23 mouse cellular contexts compared by ENCODE assay signal in the genomic region with DNA sequence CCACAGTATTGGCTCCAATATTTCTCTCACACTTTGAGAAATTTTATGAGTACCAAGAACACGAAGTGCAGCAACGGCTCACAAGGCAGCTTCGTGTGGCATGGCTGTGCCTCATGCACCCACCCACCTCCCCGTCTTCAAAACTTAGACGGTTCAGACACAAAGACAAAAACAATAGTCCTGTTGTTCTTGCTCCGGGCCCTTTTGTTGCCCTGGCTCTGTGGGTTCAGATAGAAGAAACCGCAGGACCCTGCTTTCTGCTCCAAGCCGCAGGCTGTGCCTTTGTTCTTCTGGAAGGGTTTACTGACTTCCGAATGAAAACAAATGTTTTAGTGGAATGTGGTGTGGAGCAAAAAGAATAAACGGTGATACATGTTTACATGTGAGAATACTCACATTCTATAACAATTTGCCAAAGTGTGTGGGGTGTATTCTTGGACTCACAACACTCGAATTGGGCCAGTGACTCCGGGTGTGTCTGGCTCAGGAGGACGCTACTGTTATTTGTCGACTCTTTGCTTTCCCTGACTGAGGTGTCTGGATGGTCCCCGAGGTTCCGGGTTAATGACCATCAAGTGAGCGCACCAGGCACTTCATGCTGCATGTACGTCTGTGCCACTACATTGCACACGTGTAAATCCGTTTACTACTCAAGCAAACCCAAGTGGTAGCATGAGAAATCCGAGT. TPM values are rescaled to one million over a fixed set of nuclear protein-coding genes. Genes with fewer than 3 reads are reported as not detected.
DNase-seq lines count a peak whose midpoint lies in the region; ATAC-seq lines count a peak whose summit lies in the region.
"Had no signal": no experiment of that assay in that cellular context is flagged by ENCODE, and none has a peak within 500 bp of the region (broad histone marks: within the 10 kb centered on the region; RNA-seq: fewer than 3 reads in every experiment).

No protein-coding gene starts in this region.

- no peak for ATAC-seq in embryonic facial prominence, embryonic 11.5 days (replicated peaks; ENCODE audit: insufficient number of reproducible peaks, low FRiP score, low TSS enrichment, low read depth)
- ATAC-seq in midbrain, embryonic 13.5 days = no peak
- no peak for ATAC-seq in kidney, embryonic 16.5 days (ENCODE audit: low FRiP score, low TSS enrichment)
- ATAC-seq in megakaryocyte-erythroid progenitor cell, adult 5-6 weeks (replicated peaks; ENCODE audit: low FRiP score, low TSS enrichment, poor library complexity, severe bottlenecking) = no peak
- ATAC-seq: intestine, embryonic 15.5 days; midbrain, embryonic 15.5 days had no signal

- H3K27ac ChIP-seq in embryonic facial prominence, embryonic 11.5 days (replicated peaks; ENCODE audit: low read depth, low read length) = no peak overlapping the region
- H3K27ac ChIP-seq in embryonic facial prominence, embryonic 10.5 days (replicated peaks) = no peak overlapping the region; the same call in 1 of the 2 replicates
- H3K27ac ChIP-seq in midbrain, embryonic 10.5 days (replicated peaks) = peak overlapping the region; percentile 58
- no peak overlapping the region for H3K27ac ChIP-seq in midbrain, embryonic 13.5 days
- H3K27ac ChIP-seq in kidney, embryonic 16.5 days (ENCODE audit: low read length) = no peak overlapping the region
- H3K27ac ChIP-seq: forebrain, embryonic 12.5 days; heart, embryonic 13.5 days; intestine, embryonic 15.5 days; limb, embryonic 13.5 days; liver, embryonic 14.5 days; macrophage; midbrain, embryonic 15.5 days had no signal

- peak; percentile 21 for DNase-seq in embryonic facial prominence, embryonic 11.5 days (ENCODE audit: low spot score)
- DNase-seq in embryonic facial prominence, embryonic 10.5 days (ENCODE audit: low spot score) = no peak
- peak; percentile 20 for DNase-seq in midbrain, embryonic 10.5 days (ENCODE audit: low spot score)
- peak; percentile 32 for DNase-seq in embryo, embryonic 9.5 days (ENCODE audit: extremely low spot score)
- peak; percentile 22 for DNase-seq in mesoderm, embryonic 11.5 days (ENCODE audit: low read depth, low spot score)
- DNase-seq: adrenal gland, adult 2 months; gastrocnemius, postnatal 10 days; heart, adult 18-20 months; kidney, adult 9 months; kidney, postnatal 4 days; right cerebral cortex, adult 18-20 months; thymus, postnatal 14 days had no signal

- H3K27me3 ChIP-seq in embryonic facial prominence, embryonic 11.5 days (ENCODE audit: control insufficient read depth, insufficient read depth, low read length) = no peaks in the 10 kb centered on the region
- H3K27me3 ChIP-seq in embryonic facial prominence, embryonic 10.5 days (replicated peaks; ENCODE audit: low read depth, poor library complexity, severe bottlenecking) = no peaks in the 10 kb centered on the region
- no peaks in the 10 kb centered on the region for H3K27me3 ChIP-seq in midbrain, embryonic 10.5 days (ENCODE audit: low read depth, poor library complexity, severe bottlenecking)
- no peaks in the 10 kb centered on the region for H3K27me3 ChIP-seq in midbrain, embryonic 13.5 days
- H3K27me3 ChIP-seq in kidney, embryonic 16.5 days (ENCODE audit: insufficient read depth, low read length) = no peaks in the 10 kb centered on the region
- H3K27me3 ChIP-seq: CH12.LX; heart, embryonic 13.5 days; intestine, embryonic 15.5 days; limb, embryonic 13.5 days; midbrain, embryonic 15.5 days had no signal

- no peak overlapping the region for H3K4me2 ChIP-seq in embryonic facial prominence, embryonic 11.5 days (ENCODE audit: low read depth, low read length)
- H3K4me2 ChIP-seq in midbrain, embryonic 13.5 days (replicated peaks) = no peak overlapping the region
- no peak overlapping the region for H3K4me2 ChIP-seq in kidney, embryonic 16.5 days (replicated peaks; ENCODE audit: low read depth, low read length)
- H3K4me2 ChIP-seq: forebrain, embryonic 12.5 days; heart, embryonic 13.5 days; intestine, embryonic 15.5 days; limb, embryonic 13.5 days; midbrain, embryonic 15.5 days had no signal

- H3K9ac ChIP-seq in embryonic facial prominence, embryonic 11.5 days (replicated peaks; ENCODE audit: low read length) = no peak overlapping the region
- no peak overlapping the region for H3K9ac ChIP-seq in midbrain, embryonic 13.5 days (replicated peaks)
- H3K9ac ChIP-seq in kidney, embryonic 16.5 days (replicated peaks; ENCODE audit: low read length) = no peak overlapping the region
- H3K9ac ChIP-seq: forebrain, embryonic 12.5 days; heart, embryonic 13.5 days; intestine, embryonic 15.5 days; limb, embryonic 13.5 days; liver, embryonic 14.5 days; midbrain, embryonic 15.5 days had no signal

- H3K9me3 ChIP-seq in embryonic facial prominence, embryonic 11.5 days (replicated peaks; ENCODE audit: control insufficient read depth, low read length) = no peaks in the 10 kb centered on the region
- no peaks in the 10 kb centered on the region for H3K9me3 ChIP-seq in embryonic facial prominence, embryonic 10.5 days
- H3K9me3 ChIP-seq in midbrain, embryonic 10.5 days (replicated peaks) = no peaks in the 10 kb centered on the region
- H3K9me3 ChIP-seq in midbrain, embryonic 13.5 days = no peaks in the 10 kb centered on the region
- no peaks in the 10 kb centered on the region for H3K9me3 ChIP-seq in kidney, embryonic 16.5 days (ENCODE audit: low read length)
- H3K9me3 ChIP-seq: forebrain, embryonic 12.5 days; heart, embryonic 13.5 days; intestine, embryonic 15.5 days; limb, embryonic 13.5 days; midbrain, embryonic 15.5 days had no signal

- 37% methylated on average over 21 of the region's 21 CpGs for WGBS in embryonic facial prominence, embryonic 11.5 days
- WGBS in embryonic facial prominence, embryonic 10.5 days = 43% methylated on average over 21 of the region's 21 CpGs
- 46% methylated on average over 21 of the region's 21 CpGs for WGBS in midbrain, embryonic 10.5 days
- 35% methylated on average over 21 of the region's 21 CpGs for WGBS in midbrain, embryonic 13.5 days
- 64% methylated on average over 21 of the region's 21 CpGs for WGBS in kidney, embryonic 16.5 days

- H3K4me3 ChIP-seq in embryonic facial prominence, embryonic 11.5 days (ENCODE audit: low read depth, low read length) = no peak overlapping the region
- H3K4me3 ChIP-seq in embryonic facial prominence, embryonic 10.5 days = no peak overlapping the region
- no peak overlapping the region for H3K4me3 ChIP-seq in midbrain, embryonic 10.5 days
- H3K4me3 ChIP-seq in midbrain, embryonic 13.5 days (replicated peaks) = no peak overlapping the region
- no peak overlapping the region for H3K4me3 ChIP-seq in kidney, embryonic 16.5 days (ENCODE audit: low read length)
- H3K4me3 ChIP-seq: forebrain, embryonic 12.5 days; heart, embryonic 13.5 days; intestine, embryonic 15.5 days; limb, embryonic 13.5 days; midbrain, embryonic 15.5 days had no signal

- H3K36me3 ChIP-seq in embryonic facial prominence, embryonic 11.5 days (replicated peaks; ENCODE audit: control insufficient read depth, insufficient read depth, low read depth, low read length) = no peaks in the 10 kb centered on the region
- H3K36me3 ChIP-seq in embryonic facial prominence, embryonic 10.5 days (replicated peaks) = no peaks in the 10 kb centered on the region
- H3K36me3 ChIP-seq in midbrain, embryonic 10.5 days = no peaks in the 10 kb centered on the region
- H3K36me3 ChIP-seq in midbrain, embryonic 13.5 days = no peaks in the 10 kb centered on the region
- no peaks in the 10 kb centered on the region for H3K36me3 ChIP-seq in kidney, embryonic 16.5 days (ENCODE audit: insufficient read depth, low read length)
- H3K36me3 ChIP-seq: forebrain, embryonic 12.5 days; heart, embryonic 13.5 days; intestine, embryonic 15.5 days; limb, embryonic 13.5 days; midbrain, embryonic 15.5 days had no signal

- no peaks in the 10 kb centered on the region for H3K4me1 ChIP-seq in embryonic facial prominence, embryonic 11.5 days (ENCODE audit: control insufficient read depth, insufficient read depth, low read length)
- peaks cover 22% of the 10 kb centered on the region for H3K4me1 ChIP-seq in embryonic facial prominence, embryonic 10.5 days
- H3K4me1 ChIP-seq in midbrain, embryonic 10.5 days = peaks cover 23% of the 10 kb centered on the region
- H3K4me1 ChIP-seq in midbrain, embryonic 13.5 days (replicated peaks) = 0 out of 2 replicates have a peak, but pooled peaks cover 2% of the 10 kb centered on the region
- H3K4me1 ChIP-seq in kidney, embryonic 16.5 days (ENCODE audit: insufficient read depth, low read length) = no peaks in the 10 kb centered on the region
- H3K4me1 ChIP-seq: midbrain, embryonic 15.5 days had no signal

RNA-seq across cellular contexts. Expression of a gene that starts 5.5 kb away (rescaled TPM):
- polyA plus RNA-seq in embryonic facial prominence, embryonic 11.5 days (2014; fragmentation: Nextera tagmentation; extraction: Ambion mirVana) = 0.14 and 0.32 TPM in 2 replicates
- polyA plus RNA-seq in embryonic facial prominence, embryonic 10.5 days (2016; fragmentation: Nextera tagmentation; extraction: Ambion mirVana) = 0.10 TPM in 1 of 2 replicates, not detected in the other
- not detected in 2 replicates for polyA plus RNA-seq in midbrain, embryonic 10.5 days (2016; fragmentation: Nextera tagmentation; extraction: Ambion mirVana)
- 0.18 and 0.31 TPM in 2 replicates for polyA plus RNA-seq in midbrain, embryonic 13.5 days (2015; fragmentation: Nextera tagmentation; extraction: Ambion mirVana)
- polyA plus RNA-seq in kidney, embryonic 16.5 days (2015; fragmentation: Nextera tagmentation; extraction: Ambion mirVana) = 0.45 and 0.54 TPM in 2 replicates
- total RNA-seq in megakaryocyte-erythroid progenitor cell, adult 5-6 weeks (2014; fragmentation: Nextera tagmentation) = not detected in 2 replicates
- not detected in 2 replicates for total RNA-seq in megakaryocyte-erythroid progenitor cell, adult 5-6 weeks (2017)
- total RNA-seq: CH12.LX had no signal
- polyA plus RNA-seq: macrophage had no signal

RNA-seq across cellular contexts. Expression of a gene that starts 10.4 kb away (rescaled TPM):
- 65.3 and 77.9 TPM in 2 replicates for polyA plus RNA-seq in embryonic facial prominence, embryonic 11.5 days (2014; fragmentation: Nextera tagmentation; extraction: Ambion mirVana)
- polyA plus RNA-seq in embryonic facial prominence, embryonic 10.5 days (2016; fragmentation: Nextera tagmentation; extraction: Ambion mirVana) = 62.2 and 64.5 TPM in 2 replicates
- 72.6 and 94.9 TPM in 2 replicates for polyA plus RNA-seq in midbrain, embryonic 10.5 days (2016; fragmentation: Nextera tagmentation; extraction: Ambion mirVana)
- 270 and 275 TPM in 2 replicates for polyA plus RNA-seq in midbrain, embryonic 13.5 days (2015; fragmentation: Nextera tagmentation; extraction: Ambion mirVana)
- polyA plus RNA-seq in kidney, embryonic 16.5 days (2015; fragmentation: Nextera tagmentation; extraction: Ambion mirVana) = 63.1 and 69.9 TPM in 2 replicates
- 0.59 and 2.0 TPM in 2 replicates for total RNA-seq in megakaryocyte-erythroid progenitor cell, adult 5-6 weeks (2014; fragmentation: Nextera tagmentation)
- 0.42 and 3.7 TPM in 2 replicates for total RNA-seq in megakaryocyte-erythroid progenitor cell, adult 5-6 weeks (2017)
